Mouse (Mus musculus) neural tube, embryonic 12.5 days (tissue): ENCODE data around the gene 1110059E24Rik. TPM values are rescaled to one million over a fixed set of nuclear protein-coding genes. Genes with fewer than 3 reads are reported as not detected.
A peak's percentile ranks its signal among the peaks of the same experiment; 100 is the strongest.

Source experiments
- ATAC-seq: fragments of 200-750 bp; cut with Nextera tagmentation; 2 replicates; pipeline ENCODE4 v1.8.0; 2017; ENCODE audit warnings: low read depth, mild to moderate bottlenecking, moderate TSS enrichment, moderate library complexity; ENCODE audit not compliant: low FRiP score
- H3K27ac ChIP-seq: fragments of 300-500 bp; sonication (generic); 2 replicates; pipeline ENCODE4 v1.5.1; 2016
- H3K27me3 ChIP-seq: fragments of 300-500 bp; sonication (generic); replicated peaks from 2 replicates; pipeline ENCODE4 v1.6.1; 2016; ENCODE audit warnings: mild to moderate bottlenecking
- H3K36me3 ChIP-seq: fragments of 300-500 bp; sonication (generic); 2 replicates; pipeline ENCODE4 v1.6.1; 2016; ENCODE audit warnings: mild to moderate bottlenecking
- H3K4me1 ChIP-seq: fragments of 300-500 bp; sonication (generic); 2 replicates; pipeline ENCODE4 v1.6.1; 2016
- H3K4me2 ChIP-seq: fragments of 300-500 bp; sonication (generic); replicated peaks from 2 replicates; pipeline ENCODE4 v1.6.1; 2016; ENCODE audit warnings: mild to moderate bottlenecking
- H3K4me3 ChIP-seq: fragments of 300-500 bp; sonication (generic); 2 replicates; pipeline ENCODE4 v1.5.1; 2016
- H3K9ac ChIP-seq: fragments of 300-500 bp; sonication (generic); 2 replicates; pipeline ENCODE4 v1.6.1; 2016; ENCODE audit warnings: mild to moderate bottlenecking
- H3K9me3 ChIP-seq: fragments of 300-500 bp; sonication (generic); 2 replicates; pipeline ENCODE4 v1.6.1; 2016; ENCODE audit warnings: mild to moderate bottlenecking
- WGBS: fragments of 180-500 bp; shearing (Covaris S2); methylation state at CpG from one replicate; pipeline ENCODE4 v1.1.7; 2016; 5-methylcytosine and 5-hydroxymethylcytosine counted together
- polyA plus RNA-seq: library from polyadenylated mRNA; unstranded; fragments of >200 nt; fragmentation: Nextera tagmentation; extraction: Ambion mirVana; gene quantifications from 2 replicates; pipeline ENCODE4 v1.2.1, GENCODE M21; 2016

The 1110059E24Rik gene
- 50.0 and 54.5 TPM in 2 replicates for polyA plus RNA-seq

- H3K27me3 ChIP-seq: no peaks in the 10 kb centered on the region
- H3K4me1 ChIP-seq: peaks cover 15% of the 10 kb centered on the region
- H3K4me2 ChIP-seq: peak within 1 kb of the TSS; percentile 79
- peak within 1 kb of the TSS; percentile 97 for H3K9ac ChIP-seq
- peak within 1 kb of the TSS; percentile 98 for H3K27ac ChIP-seq
- H3K4me3 ChIP-seq: peak within 1 kb of the TSS; percentile 89
- no peaks in the 10 kb centered on the region for H3K9me3 ChIP-seq
- peak; percentile 100 for ATAC-seq
- 6% methylated on average over 52 of the region's 52 CpGs for WGBS
- H3K36me3 ChIP-seq: no peaks in the 10 kb centered on the region
These were observed at the start of gene 1110059E24Rik for GRCm38 (mm10) chr19:21652285-21653171. TSS of gene 1110059E24Rik (minus strand) at chr19:21652976.

GRCm38 (mm10) chr19:21680986-21681385 is 28.2 kb upstream of the 1110059E24Rik start:
- WGBS: 94% methylated on average over 10 of the region's 10 CpGs
- no peak overlapping the region for H3K9ac ChIP-seq
- H3K27ac ChIP-seq: no peak overlapping the region
- H3K9me3 ChIP-seq: no peaks in the 10 kb centered on the region
- H3K27me3 ChIP-seq: no peaks in the 10 kb centered on the region
- H3K4me3 ChIP-seq: no peak overlapping the region
- H3K4me2 ChIP-seq: no peak overlapping the region
- no peaks in the 10 kb centered on the region for H3K4me1 ChIP-seq
- ATAC-seq: no peak
- peaks cover 34% of the 10 kb centered on the region for H3K36me3 ChIP-seq

GRCm38 (mm10) chr19:21680091-21680490 is 27.3 kb upstream of the 1110059E24Rik start:
- WGBS: 96% methylated on average over 3 of the region's 3 CpGs
- Histone ChIP-seq H3K27ac (no peak overlapping the region), H3K4me1 (no peaks in the 10 kb centered on the region), H3K4me2 (no peak overlapping the region), H3K4me3 (no peak overlapping the region), H3K36me3 (peaks cover 30% of the 10 kb centered on the region), H3K9ac (no peak overlapping the region), H3K9me3 (0 out of 2 replicates have a peak, but pooled peaks cover 6% of the 10 kb centered on the region), H3K27me3 (no peaks in the 10 kb centered on the region)
- ATAC-seq: no peak

- no peak for ATAC-seq
- Histone ChIP-seq H3K4me1 (no peaks in the 10 kb centered on the region), H3K27ac (no peak overlapping the region), H3K27me3 (no peaks in the 10 kb centered on the region), H3K4me3 (no peak overlapping the region), H3K4me2 (no peak overlapping the region), H3K9ac (no peak overlapping the region), H3K36me3 (peaks cover 6% of the 10 kb centered on the region; the same call in 1 of the 2 replicates), H3K9me3 (0 out of 2 replicates have a peak, but pooled peaks cover 7% of the 10 kb centered on the region)
- whole genome bisulfite sequencing: 96% methylated on average over 17 of the region's 17 CpGs
These were observed 21.7 kb upstream of the 1110059E24Rik start for GRCm38 (mm10) chr19:21674354-21675096.

- Histone ChIP-seq H3K4me1 (no peaks in the 10 kb centered on the region), H3K9me3 (no peaks in the 10 kb centered on the region), H3K27me3 (no peaks in the 10 kb centered on the region), H3K27ac (no peak overlapping the region), H3K9ac (no peak overlapping the region), H3K4me2 (no peak overlapping the region), H3K4me3 (no peak overlapping the region), H3K36me3 (no peaks in the 10 kb centered on the region)
- WGBS: 88% methylated on average over 4 of the region's 4 CpGs
- ATAC-seq: no peak
These were observed 16.9 kb upstream of the 1110059E24Rik start for GRCm38 (mm10) chr19:21669650-21670049.

- no peak for ATAC-seq
- Histone ChIP-seq H3K9me3 (no peaks in the 10 kb centered on the region), H3K4me2 (no peak overlapping the region), H3K4me3 (no peak overlapping the region), H3K36me3 (no peaks in the 10 kb centered on the region), H3K9ac (no peak overlapping the region), H3K27me3 (no peaks in the 10 kb centered on the region), H3K27ac (no peak overlapping the region), H3K4me1 (no peaks in the 10 kb centered on the region)
- 85% methylated on average over 4 of the region's 4 CpGs for WGBS
These were observed 11.1 kb upstream of the 1110059E24Rik start for GRCm38 (mm10) chr19:21663756-21664456.

- no peak overlapping the region for H3K9ac ChIP-seq
- H3K4me1 ChIP-seq: no peaks in the 10 kb centered on the region
- ATAC-seq: no peak
- H3K27ac ChIP-seq: no peak overlapping the region
- no peaks in the 10 kb centered on the region for H3K36me3 ChIP-seq
- H3K9me3 ChIP-seq: no peaks in the 10 kb centered on the region
- 93% methylated on average over 1 of the region's 1 CpGs for WGBS
- no peak overlapping the region for H3K4me2 ChIP-seq
- no peaks in the 10 kb centered on the region for H3K27me3 ChIP-seq
- H3K4me3 ChIP-seq: no peak overlapping the region
These were observed 8.0 kb upstream of the 1110059E24Rik start for GRCm38 (mm10) chr19:21660734-21661133.

- Histone ChIP-seq H3K27ac (no peak overlapping the region), H3K4me1 (peaks cover 15% of the 10 kb centered on the region), H3K36me3 (no peaks in the 10 kb centered on the region), H3K9me3 (no peaks in the 10 kb centered on the region), H3K4me3 (peak overlapping the region; percentile 89), H3K4me2 (peak overlapping the region; percentile 79), H3K27me3 (no peaks in the 10 kb centered on the region), H3K9ac (peak overlapping the region; percentile 97)
- no peak for ATAC-seq
- WGBS: 72% methylated on average over 7 of the region's 7 CpGs
These were observed 2.0 kb upstream of the 1110059E24Rik start for GRCm38 (mm10) chr19:21654788-21655187.

- Histone ChIP-seq H3K4me2 (peak within 1 kb of the TSS; percentile 79), H3K27me3 (no peaks in the 10 kb centered on the region), H3K4me1 (peaks cover 15% of the 10 kb centered on the region), H3K4me3 (peak within 1 kb of the TSS; percentile 89), H3K9me3 (no peaks in the 10 kb centered on the region), H3K9ac (peak within 1 kb of the TSS; percentile 97), H3K36me3 (no peaks in the 10 kb centered on the region), H3K27ac (peak within 1 kb of the TSS; percentile 98)
- WGBS: under 1% methylated on average over 93 of the region's 105 CpGs
- peak; percentile 67 for ATAC-seq
These were observed 601 bp upstream of the 1110059E24Rik start, which contains the start of gene Abhd17b for GRCm38 (mm10) chr19:21653172-21653981. TSS of gene Abhd17b (plus strand) at chr19:21653185.

GRCm38 (mm10) chr19:21651664-21652063 is 1.1 kb downstream of the 1110059E24Rik start:
- Histone ChIP-seq H3K9me3 (no peaks in the 10 kb centered on the region), H3K9ac (peak overlapping the region; percentile 56; the same call in 1 of the 2 replicates), H3K4me1 (peaks cover 15% of the 10 kb centered on the region), H3K4me2 (peak overlapping the region; percentile 79), H3K27me3 (no peaks in the 10 kb centered on the region), H3K27ac (no peak overlapping the region), H3K36me3 (no peaks in the 10 kb centered on the region), H3K4me3 (peak overlapping the region; percentile 89)
- 56% methylated on average over 6 of the region's 6 CpGs for WGBS
- ATAC-seq: no peak

- Histone ChIP-seq H3K36me3 (no peaks in the 10 kb centered on the region), H3K27ac (no peak overlapping the region), H3K4me2 (no peak overlapping the region), H3K9ac (no peak overlapping the region), H3K4me3 (no peak overlapping the region), H3K9me3 (no peaks in the 10 kb centered on the region), H3K4me1 (no peaks in the 10 kb centered on the region), H3K27me3 (no peaks in the 10 kb centered on the region)
- 91% methylated on average over 6 of the region's 6 CpGs for WGBS
- ATAC-seq: no peak
These were observed 6.6 kb downstream of the 1110059E24Rik start for GRCm38 (mm10) chr19:21646142-21646541.
